Mouse (Mus musculus) right cerebral cortex, adult 2 months (tissue): ENCODE data around the gene Cyb5d1.

Source experiments
- DNase-seq, 2 experiments: peaks; one replicate each; pipeline ENCODE4 v3.0.0; 2021 to 2022; ENCODE audit warnings: low spot score in 2 of 2

Cyb5d1 gene

DNA sequence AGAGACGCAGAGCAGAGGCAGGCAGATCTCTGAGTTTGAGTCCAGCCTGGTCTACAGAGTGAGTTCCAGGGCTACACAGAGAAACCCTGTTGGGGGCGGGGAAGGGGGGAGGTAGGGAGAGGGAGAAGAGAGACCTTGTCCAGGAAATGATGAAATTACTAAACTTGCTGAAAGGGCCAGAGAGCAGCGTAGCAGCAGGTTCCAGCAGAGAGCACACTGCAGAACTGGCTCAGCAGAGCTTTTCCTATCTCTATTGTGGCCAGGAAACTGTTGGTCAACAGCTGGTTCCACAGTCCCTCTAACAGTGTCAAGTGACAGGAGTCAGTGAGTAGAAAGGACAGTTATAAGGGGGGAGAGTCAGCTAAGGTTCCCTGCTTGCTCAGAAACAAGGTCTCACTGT is 15.8 kb downstream of the Cyb5d1 start:
- no peak for DNase-seq

DNA sequence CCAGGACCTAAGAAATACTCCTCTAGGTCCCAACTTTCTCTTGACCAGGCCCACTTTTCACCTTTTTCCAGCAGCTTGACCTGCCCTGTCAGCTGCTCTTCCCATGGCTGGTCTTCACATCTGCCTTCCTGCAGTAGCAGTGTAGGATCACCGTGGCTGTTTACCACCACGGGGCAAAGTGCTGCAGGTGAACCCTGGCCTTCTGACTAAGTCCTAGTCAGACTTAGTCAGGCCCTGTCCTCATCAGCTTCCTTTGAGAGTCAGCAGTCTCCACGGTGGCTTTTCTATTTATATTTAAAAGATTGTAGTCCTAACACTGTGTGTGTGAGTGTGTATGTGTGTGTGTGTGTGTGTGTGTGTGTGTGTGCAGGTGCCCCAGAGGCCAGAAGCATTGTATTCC is 17.7 kb downstream of the Cyb5d1 start:
- DNase-seq = no peak

DNA sequence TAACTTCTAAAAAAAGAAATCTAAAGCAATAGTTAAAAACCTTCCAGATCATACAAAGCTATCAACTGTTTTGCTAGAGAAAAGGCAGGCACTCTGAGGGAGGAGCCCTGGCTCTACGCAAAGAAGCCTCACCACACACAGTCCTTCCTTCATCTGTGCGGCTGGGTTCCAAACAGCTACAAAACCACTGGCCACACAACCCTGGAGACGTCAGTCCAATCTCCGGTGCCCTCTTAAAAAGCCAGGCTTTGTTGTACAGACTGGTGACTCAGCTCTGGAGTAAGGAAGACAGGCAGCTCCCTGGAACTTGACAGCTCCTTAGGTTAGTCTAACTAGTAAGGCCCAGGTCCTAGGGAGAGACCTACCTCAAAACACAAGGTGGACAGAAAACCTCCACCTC is 19.8 kb downstream of the Cyb5d1 start:
- DNase-seq = no peak

DNA sequence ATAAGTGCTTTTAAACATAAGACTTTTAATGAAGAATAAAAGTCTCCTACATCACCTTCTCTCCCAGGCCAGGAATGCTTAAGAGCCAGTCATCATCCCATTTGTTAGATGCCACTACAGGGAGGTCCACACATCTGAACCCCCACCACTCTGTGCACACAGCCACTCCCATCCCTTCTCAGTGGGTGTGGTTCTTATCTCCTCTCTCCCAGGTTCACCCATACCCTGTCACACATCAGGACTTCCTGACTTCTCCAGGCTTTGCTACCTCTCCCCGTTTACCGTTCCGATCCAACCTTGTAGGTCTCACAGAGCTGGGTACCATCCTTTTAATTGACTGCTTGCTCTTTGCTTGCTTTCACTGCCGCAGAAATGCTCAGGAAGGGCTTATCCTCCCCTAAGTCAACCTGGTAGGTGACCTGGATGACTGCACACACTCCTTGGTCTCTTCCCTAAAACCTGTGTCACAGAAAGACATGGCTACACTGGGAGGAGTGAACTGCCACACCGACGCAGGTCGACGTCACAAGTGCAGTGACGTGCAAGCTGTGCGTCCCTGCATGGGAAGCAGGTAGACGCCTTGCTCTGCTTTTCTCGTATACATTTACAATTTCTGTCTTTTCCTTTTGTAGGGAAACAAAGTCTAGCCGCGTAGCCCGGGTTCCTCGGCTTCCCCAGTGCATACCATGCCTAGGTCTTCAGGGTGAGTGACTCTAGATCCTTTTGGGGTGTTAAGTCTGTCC is 22.0 kb downstream of the Cyb5d1 start:
- no peak for DNase-seq

DNA sequence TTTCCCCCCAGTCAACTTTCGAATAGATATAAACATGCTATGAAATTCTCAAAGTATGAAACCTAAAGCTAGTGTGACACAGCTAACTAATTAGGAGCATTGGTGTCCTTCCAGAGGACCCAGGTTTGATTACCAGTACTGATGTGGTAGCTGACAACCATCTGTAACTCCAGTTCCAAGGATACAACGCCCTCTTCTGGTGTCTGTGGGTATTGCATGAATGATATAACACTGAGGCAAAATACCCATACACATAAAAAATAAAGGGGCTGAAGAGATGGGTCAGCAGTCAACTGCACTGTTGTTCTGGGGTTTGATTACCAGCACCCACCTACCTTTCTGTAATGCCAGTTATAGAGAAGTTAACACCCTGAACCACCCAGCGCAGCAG is 22.7 kb downstream of the Cyb5d1 start:
- DNase-seq = no peak

DNA sequence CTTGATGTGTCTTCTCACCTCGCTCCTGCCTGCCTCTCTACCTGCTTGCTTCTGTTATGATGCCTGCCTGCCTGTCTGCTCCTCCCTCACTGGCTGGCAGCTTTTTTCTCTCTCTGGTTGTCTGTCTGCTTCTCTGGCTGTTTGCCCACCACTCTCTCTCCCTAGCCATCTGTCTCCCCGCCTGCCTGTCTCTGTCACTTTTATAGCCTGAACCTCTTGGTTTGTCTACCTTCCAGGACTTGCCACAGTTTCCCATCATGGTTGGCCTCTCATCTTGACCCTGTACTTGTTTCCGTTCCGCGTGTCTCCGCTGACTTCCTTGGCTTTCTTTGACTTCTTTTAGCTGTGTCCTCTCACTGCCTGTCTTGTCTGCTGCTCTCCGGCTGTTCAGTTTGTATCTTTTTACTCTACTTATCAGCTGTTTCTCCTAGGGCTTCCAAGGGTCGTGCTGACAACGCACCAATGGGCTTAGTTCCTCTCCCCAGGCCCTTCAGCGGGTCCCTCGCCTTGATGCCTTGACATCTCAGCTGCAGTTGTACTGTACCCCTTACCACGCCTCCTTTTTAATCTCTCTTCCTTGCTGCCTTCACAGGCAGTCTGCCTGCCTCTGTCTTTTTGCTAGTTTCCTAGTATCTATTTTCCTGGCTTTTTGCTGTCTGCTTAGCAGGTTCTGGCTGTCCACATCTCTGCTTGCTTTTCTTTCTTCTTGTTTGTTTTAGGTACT is 23.2 kb downstream of the Cyb5d1 start:
- peak; percentile 76 to 77 for DNase-seq

DNA sequence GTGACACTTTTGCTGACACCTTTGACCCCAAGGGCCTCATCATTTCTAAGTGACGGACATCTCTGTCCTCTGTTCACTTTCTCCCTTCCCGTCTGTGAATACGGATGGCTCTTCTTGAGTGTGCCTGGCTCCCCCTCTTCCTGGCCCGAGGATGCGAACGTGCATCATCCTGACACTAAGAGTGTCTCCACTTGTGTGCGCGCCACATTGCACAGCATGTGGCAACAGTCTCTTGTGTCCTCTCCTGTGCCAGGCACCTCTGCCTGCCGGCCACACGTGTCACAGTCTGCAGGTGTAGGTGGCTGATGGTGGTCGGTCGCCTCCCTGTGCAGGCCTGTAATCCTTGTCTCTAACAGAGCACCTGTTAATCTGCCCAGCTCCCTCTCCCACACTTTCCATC is 23.8 kb downstream of the Cyb5d1 start:
- DNase-seq = peak in 1 of 2 experiments; percentile 10

DNA sequence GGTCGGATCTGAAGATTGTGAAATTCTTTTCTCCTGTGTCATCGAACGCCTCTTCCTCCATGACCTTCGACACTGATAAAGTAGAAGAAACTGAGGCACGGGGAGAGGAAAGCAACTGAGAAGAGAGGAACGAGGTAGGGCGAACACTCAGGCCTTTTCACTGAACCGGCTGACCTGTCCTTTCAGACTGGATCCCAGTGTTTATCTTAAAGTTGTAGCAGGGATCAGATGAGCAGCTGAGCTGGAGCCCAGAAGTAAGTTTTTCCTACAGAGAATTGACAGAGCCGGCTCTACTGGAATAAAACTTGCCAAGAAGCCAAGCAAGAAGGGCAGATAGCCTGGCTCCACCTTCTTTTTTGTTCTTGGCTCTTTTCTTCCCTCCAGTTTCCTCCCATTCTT is 24.6 kb downstream of the Cyb5d1 start:
- DNase-seq = no peak

DNA sequence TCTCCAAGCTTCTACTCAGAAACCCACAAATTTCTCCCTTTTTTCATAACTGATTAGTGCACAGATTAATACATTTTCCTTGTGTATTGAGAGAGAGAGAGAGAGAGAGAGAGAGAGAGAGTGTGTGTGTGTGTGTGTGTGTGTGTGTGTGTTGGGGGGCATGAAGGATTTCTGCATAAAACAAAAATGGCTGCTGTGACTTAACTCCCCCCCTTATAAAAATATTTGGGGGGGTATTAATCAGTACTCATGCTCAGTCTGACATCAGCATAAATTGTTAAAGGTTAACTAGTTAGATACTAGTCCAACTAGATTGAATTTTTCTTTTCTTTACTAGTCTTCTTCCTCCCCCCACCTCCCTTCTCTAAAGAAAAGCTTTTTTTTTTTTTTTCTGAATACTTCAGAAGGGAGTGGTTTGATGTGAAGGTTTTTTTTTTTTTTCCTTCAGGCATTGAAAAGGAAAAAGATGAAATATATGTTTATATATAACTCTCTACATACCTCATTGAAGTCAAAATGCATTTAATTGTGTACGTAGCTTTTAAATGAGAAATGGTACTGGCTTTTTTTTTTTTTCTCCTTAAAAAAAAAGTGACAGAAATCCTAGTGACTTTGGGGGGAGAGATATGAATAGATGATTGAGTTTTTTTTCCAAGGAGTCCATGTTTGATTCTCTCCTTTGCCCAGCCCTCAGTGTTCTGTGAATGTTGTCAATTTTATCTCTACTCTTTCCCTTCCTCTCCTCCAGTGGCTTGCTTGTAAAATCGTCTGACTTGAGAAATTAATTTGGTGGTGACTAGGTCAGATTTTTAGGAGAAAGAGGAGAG is 25.2 kb downstream of the Cyb5d1 start:
- DNase-seq = no peak

DNA sequence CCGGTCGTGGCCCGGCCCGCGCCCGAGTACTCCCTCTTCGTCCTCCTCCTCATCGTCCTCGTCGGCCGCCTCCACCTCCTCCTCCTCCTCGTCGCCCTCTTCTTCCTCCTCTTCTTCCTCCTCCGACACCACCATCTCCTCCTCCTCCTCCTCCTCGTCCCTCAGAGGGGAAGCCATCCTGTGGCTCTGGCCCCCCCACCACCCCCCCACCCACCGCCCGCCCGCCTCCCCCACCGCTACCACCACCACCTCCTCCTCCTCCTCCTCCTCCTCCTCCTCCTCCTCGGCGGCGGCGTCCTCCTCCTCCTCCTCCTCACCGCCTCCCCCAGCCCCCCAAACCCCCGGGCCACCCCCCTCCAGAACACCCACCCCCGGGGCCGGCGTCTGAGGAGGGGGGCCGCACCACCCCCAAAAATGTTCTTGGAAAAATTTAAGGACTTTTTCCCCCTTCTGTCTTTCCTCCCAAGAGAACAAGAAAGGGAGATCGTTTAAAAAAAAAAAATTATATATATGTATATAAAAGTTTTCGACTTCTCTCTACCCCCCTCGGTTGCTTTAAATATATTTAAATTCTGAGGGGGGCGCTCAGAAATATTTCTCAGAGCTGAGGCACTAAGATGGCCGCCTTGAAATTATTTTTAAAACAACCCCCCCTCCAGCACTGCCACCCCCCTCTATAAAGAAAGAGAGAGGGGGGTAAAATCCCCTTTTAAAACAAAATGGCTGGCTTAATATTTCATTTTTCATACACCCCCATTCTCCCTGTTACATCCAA is 26.0 kb downstream of the Cyb5d1 start, which contains the start of gene Chd3:
Chd3 (minus strand) TSS at position 192 of the 775 bp plus-strand sequence.
- no peak for DNase-seq

DNA sequence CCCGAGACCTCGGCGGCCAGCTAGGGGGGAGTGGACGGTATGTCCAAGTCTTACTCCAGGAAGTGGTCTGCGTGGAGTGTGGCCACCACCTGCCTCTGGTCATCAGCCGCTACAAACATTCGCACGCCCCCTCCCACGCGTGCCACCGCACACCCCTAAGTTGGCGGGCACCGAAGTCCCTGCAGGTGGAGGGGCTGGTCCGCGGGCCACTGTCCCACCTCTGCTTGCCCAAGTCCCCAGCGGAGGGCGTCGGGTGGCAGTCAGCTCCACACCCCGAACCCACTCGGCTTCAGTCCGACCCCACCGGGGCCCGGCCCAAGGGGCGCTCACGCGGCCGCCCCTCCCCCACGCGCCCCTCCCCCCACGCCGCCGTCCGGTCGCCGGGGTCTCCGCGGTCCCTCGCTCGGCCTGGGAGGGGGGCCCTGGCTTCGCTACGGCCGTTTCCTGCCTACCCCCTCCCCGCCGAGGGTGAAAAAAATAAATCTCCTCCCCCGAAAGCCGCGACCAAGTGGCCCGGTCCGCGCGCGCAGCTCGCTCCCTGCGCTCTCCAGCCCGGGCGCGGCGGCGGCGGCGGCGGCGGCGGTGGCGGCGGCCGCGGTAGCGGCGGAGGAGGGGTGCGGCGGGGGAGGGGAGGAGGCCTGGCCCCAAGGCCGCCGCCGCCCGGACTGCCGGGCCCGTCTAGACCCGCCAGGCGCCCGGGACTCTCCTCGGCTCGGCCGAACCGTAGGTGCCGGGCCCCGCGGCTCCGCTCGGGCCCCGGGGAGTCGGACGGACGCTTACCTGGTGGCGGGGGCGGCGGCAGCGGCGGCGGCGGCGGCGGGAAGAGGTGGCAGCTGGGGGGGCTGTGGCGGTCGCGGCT is 26.8 kb downstream of the Cyb5d1 start:
- DNase-seq = no peak

DNA sequence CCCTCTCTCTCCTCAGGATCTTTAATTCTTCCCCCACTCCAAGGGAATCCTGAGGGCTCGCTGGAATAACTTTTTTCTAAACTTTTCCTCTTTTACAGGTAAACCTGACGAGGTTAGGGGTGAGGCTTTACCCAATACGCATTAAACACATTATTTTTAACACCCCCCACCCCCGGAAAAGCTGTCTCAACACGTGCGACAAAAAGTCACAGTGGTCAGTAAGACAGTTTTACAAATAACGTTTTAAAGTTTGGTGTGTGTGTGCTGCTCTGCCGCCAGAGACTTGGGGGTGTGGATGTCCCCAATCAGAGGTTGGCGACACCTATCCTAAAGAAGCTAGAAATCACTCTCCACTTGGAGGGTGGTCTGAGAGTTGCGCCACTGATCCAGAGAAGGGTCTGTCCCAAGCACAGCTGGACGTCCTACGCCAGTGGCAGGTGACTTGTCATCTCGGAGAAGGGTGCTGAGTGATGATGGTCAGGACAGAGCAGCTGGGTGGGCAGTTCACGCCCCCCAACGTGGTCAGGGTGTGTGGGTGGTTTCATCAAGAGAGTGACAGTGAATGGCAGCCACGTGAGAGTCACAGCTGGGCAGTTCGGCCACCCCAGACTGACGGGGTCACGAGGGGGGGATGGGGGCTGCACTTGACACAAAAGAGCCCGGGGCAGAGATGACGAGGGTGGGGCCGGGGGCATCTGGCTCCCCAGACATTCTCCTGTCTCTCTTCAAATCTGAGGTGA is 27.6 kb downstream of the Cyb5d1 start:
- peak in 1 of 2 experiments; percentile 26 for DNase-seq

DNA sequence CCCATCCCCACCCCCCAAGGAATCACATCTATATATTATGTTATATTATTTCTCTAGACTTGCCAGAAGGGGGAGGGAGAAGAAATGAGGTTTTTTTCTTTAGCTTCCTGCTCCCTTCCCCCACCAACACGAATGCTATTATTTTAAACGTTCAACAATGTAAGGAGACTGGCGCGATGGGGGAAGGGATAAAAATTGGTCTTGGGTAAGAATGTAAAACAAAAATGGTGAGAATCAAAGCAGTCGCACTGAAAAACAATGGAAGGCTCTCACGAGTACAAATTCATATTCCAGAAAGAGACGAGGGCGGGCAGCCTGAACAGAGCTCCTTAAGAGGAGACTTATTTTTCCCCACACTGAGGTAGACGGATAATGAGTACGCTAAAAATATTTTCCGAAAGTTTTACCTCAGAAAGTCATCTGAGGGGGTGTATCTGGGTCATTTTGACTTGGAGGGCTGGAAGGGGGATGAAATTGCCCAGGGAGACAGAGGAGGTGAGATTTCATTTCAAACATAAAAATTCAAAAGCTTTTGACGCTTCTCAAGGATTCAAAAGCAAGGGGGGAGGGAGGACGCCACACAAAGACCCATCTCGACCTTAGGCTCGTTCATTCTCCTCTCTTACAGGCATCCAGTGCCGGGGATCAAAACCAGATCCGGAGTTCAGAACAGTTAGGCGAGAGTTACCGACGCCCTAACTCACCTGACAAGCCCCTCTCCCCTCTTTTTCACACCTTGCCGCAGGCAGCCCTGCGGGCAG is 28.4 kb downstream of the Cyb5d1 start:
- DNase-seq = peak; percentile 49 to 60

DNA sequence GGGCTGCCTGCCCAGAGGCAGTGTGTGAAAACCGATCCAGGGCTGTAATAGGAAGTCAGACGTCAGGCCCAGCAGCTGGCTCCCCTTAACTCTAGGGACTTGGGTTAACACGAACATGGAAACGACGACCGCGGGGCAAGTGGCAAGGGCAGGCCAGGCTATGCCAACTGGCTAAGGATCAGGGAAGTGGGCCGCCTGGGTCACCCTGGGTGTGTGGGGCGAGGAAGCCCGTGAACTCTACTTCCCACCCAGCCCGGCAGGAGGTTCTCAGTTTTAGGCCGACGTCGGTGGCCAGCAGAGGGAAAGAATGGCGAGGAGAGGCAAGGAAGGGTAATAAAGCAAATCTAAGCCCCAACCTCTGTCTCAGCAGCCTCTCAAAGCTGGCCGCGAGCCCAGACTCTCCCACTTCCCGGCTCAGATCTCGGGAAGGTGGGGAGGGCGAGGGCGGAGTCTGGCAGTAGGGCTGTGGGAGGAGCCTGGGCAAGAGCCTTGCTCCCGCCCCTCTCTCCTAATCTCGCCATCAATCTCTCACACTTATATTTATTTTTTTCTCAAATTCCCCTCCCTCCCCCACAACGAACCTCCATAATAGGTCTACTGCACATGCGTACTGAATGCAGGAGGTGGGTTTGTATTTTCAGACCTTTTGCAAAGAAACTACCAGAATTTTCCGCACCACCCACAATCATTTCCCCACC is 29.1 kb downstream of the Cyb5d1 start:
- peak; percentile 96 for DNase-seq

DNA sequence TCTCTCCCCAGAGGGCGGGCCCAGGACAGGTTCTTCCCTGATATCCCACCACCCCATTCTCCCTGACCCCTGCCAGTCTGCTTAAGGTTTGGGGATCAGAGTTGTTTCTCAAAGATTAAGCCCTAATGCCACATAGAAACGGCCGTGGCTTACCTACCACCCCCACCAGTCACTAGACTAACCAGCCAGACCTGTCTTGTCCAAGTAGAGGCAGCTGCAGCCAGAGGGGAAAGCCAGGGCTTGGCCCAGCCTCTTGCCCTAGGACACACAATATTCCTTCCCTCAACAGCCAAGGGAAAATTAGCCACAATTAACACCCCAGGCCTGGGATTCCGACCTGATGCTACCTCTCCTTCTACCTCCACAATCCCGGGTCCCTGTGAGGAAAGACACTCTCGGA is 29.7 kb downstream of the Cyb5d1 start:
- no peak for DNase-seq

DNA sequence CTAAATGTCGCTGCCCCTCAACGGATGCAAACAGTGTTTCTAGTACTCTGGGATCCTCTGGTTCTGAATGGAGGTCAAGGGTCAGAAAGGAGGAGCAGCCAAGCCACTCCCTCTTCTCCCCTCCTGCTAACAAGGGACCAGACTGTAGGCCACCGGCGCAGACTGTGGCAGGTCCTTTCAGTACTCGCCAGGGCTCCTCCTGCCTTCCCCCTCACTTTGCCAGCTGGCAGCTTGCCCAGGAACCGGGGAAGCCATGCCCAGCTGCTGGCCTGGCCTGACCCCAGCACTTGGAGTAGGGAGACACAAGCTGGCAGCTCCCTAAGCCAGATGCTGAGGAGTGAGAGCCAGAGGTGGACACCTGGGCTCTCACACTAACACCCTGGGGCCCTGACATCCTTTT is 30.5 kb downstream of the Cyb5d1 start:
- DNase-seq = peak; percentile 85 to 86

DNA sequence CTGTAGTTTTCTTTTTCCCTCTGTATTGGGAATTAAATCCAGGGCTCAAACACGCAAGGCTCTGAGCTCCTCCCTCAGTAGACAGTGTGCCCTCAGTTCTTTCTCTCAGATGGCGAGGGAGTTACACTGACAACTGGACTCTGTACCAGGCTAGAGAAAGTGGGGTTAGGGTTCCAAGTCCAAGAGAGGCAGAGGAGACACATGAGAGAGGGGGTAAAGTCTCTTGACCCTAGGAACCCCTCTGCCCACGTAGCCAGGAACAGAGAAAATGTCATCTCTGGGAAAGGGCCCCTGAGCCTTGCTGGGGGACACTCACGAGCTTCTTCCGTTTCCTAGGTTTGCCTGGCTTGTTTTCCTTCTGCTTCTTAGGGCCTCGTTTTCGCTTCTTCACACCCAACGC is 31.1 kb downstream of the Cyb5d1 start:
- DNase-seq = no peak

DNA sequence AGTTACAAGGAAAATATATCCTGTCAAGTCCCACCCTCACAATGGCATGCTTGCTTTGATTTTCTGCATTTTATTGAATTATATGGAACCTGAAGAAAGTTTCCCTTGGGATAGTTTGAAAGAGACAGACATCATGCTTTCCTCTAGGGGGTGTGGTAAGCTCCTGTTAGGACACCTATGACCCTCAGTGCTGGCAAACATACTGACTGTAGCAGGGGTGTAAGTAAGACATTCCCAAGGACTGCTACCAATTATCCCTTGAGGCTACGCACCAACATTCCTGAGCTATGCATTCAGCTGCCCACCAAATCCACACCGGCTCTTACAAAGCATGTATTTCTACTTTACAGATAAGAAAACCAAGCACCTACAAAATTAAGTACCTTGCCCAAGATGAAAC is 33.0 kb downstream of the Cyb5d1 start:
- no peak for DNase-seq

DNA sequence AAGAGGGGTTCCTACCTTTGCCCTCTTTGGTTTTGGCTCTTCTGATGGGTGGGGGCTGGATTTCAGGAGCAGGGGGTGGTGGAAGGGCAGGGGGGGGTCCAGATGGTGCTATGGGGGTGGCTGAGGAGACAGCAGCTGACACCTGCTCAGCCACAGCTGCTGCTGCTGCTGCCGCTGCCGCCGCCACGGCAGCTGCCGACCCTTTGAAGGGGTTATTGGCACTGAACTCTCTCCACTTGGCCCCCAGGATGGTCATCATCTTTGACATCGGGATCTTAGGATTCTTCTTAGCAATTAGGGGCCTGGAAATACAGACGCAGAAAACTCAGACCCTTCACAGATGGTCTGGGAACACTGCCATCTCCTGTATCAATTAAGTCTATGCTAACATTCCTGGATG is 33.4 kb downstream of the Cyb5d1 start:
- DNase-seq = no peak
